8 mouse cellular contexts compared by ENCODE assay signal in genomic region chr16:14371367-14371766, GRCm38 (mm10). TPM values are rescaled to one million over a fixed set of nuclear protein-coding genes. Genes with fewer than 3 reads are reported as not detected.
DNase-seq lines count a peak whose midpoint lies in the region; ATAC-seq lines count a peak whose summit lies in the region.

No protein-coding gene starts in this region.

- H3K9me3 ChIP-seq in heart, embryonic 11.5 days (replicated peaks; ENCODE audit: control insufficient read depth, low read length), result no peaks in the 10 kb centered on the region
- H3K9me3 ChIP-seq in forebrain, embryonic 16.5 days (ENCODE audit: control insufficient read depth, low read length), result no peaks in the 10 kb centered on the region
- no peaks in the 10 kb centered on the region for H3K9me3 ChIP-seq in stomach, embryonic 16.5 days (replicated peaks; ENCODE audit: control insufficient read depth, low read length)

- no peaks in the 10 kb centered on the region for H3K36me3 ChIP-seq in heart, embryonic 11.5 days (ENCODE audit: control insufficient read depth, insufficient read depth, low read length)
- H3K36me3 ChIP-seq in forebrain, embryonic 16.5 days (ENCODE audit: control insufficient read depth, insufficient read depth), result no peaks in the 10 kb centered on the region
- H3K36me3 ChIP-seq in stomach, embryonic 16.5 days (ENCODE audit: control insufficient read depth, insufficient read depth, low read length), result no peaks in the 10 kb centered on the region

- H3K27me3 ChIP-seq in heart, embryonic 11.5 days (ENCODE audit: control insufficient read depth, insufficient read depth, low read length), result no peaks in the 10 kb centered on the region
- H3K27me3 ChIP-seq in forebrain, embryonic 16.5 days (replicated peaks; ENCODE audit: control insufficient read depth, insufficient read depth, low read length), result no peaks in the 10 kb centered on the region
- no peaks in the 10 kb centered on the region for H3K27me3 ChIP-seq in stomach, embryonic 16.5 days (ENCODE audit: control insufficient read depth, insufficient read depth, low read length)

- peak; percentile 96 for DNase-seq in heart, adult 11 months
- DNase-seq in 3134 (ENCODE audit: extremely low read depth, insufficient read length, low spot score), result peak; percentile 62
- peak; percentile 74 for DNase-seq in layer of hippocampus, adult 9-11 months
- no peak for DNase-seq in urinary bladder, adult 2 months (ENCODE audit: low spot score)

- H3K4me3 ChIP-seq in heart, embryonic 11.5 days (ENCODE audit: low read depth, low read length), result no peak overlapping the region
- H3K4me3 ChIP-seq in forebrain, embryonic 16.5 days (replicated peaks; ENCODE audit: low read length), result no peak overlapping the region
- no peak overlapping the region for H3K4me3 ChIP-seq in stomach, embryonic 16.5 days (replicated peaks; ENCODE audit: low read length)

- H3K9ac ChIP-seq in heart, embryonic 11.5 days (ENCODE audit: low read depth, low read length), result no peak overlapping the region
- no peak overlapping the region for H3K9ac ChIP-seq in forebrain, embryonic 16.5 days (replicated peaks; ENCODE audit: low read depth, low read length)
- H3K9ac ChIP-seq in stomach, embryonic 16.5 days (ENCODE audit: low read length), result no peak overlapping the region

- 83% methylated on average over 1 of the region's 1 CpGs for WGBS in heart, embryonic 11.5 days (ENCODE audit: insufficient replicate concordance)
- 73% methylated on average over 1 of the region's 1 CpGs for WGBS in forebrain, embryonic 16.5 days
- 67% methylated on average over 1 of the region's 1 CpGs for WGBS in stomach, embryonic 16.5 days

- ATAC-seq in heart, embryonic 11.5 days (replicated peaks; ENCODE audit: insufficient number of reproducible peaks, low FRiP score, low TSS enrichment), result no peak
- peak; percentile 79 for ATAC-seq in forebrain, embryonic 16.5 days
- ATAC-seq in stomach, embryonic 16.5 days (ENCODE audit: insufficient read depth, low FRiP score), result no peak; the same call in 1 of the 2 replicates
- no peak for ATAC-seq in activated CD4-positive, CD25-positive, alpha-beta regulatory T cell, adult 4 months

- H3K27ac ChIP-seq in heart, embryonic 11.5 days (ENCODE audit: low read depth, low read length), result no peak overlapping the region
- no peak overlapping the region for H3K27ac ChIP-seq in forebrain, embryonic 16.5 days (ENCODE audit: low read length)
- H3K27ac ChIP-seq in stomach, embryonic 16.5 days (ENCODE audit: low read length), result peak overlapping the region; percentile 92

- no peak overlapping the region for H3K4me2 ChIP-seq in heart, embryonic 11.5 days
- no peak overlapping the region for H3K4me2 ChIP-seq in forebrain, embryonic 16.5 days (ENCODE audit: low read length)
- no peak overlapping the region for H3K4me2 ChIP-seq in stomach, embryonic 16.5 days (ENCODE audit: low read depth, low read length)

- H3K4me1 ChIP-seq in heart, embryonic 11.5 days (ENCODE audit: control insufficient read depth, insufficient read depth, low read length), result no peaks in the 10 kb centered on the region
- peaks cover 13% of the 10 kb centered on the region for H3K4me1 ChIP-seq in forebrain, embryonic 16.5 days (replicated peaks; ENCODE audit: control insufficient read depth, insufficient read depth, low read length)
- peaks cover 19% of the 10 kb centered on the region for H3K4me1 ChIP-seq in stomach, embryonic 16.5 days (ENCODE audit: control insufficient read depth, insufficient read depth, low read length)

RNA-seq across cellular contexts. Expression of gene Abcc1, which starts 10.0 kb away (rescaled TPM):
- polyA plus RNA-seq in heart, embryonic 11.5 days (2014; fragmentation: Nextera tagmentation; extraction: Ambion mirVana), result 2.7 and 3.0 TPM in 2 replicates
- 11.3 and 11.6 TPM in 2 replicates for polyA plus RNA-seq in forebrain, embryonic 16.5 days (2015; fragmentation: Nextera tagmentation; extraction: Ambion mirVana)
- 13.6 and 14.3 TPM in 2 replicates for polyA plus RNA-seq in stomach, embryonic 16.5 days (2015; fragmentation: Nextera tagmentation; extraction: Ambion mirVana)
- 27.5 and 27.7 TPM in 2 replicates for polyA plus RNA-seq in urinary bladder, adult 2 months (2012; rRNA removed)
- polyA plus RNA-seq in activated CD4-positive, CD25-positive, alpha-beta regulatory T cell, adult 4 months (2017; shearing (Covaris generic)), result 10 to 100 TPM; 15.7 to 20.9 TPM

RNA-seq across cellular contexts. Expression of gene Fopnl, which starts 54.2 kb away (rescaled TPM):
- polyA plus RNA-seq in heart, embryonic 11.5 days (2014; fragmentation: Nextera tagmentation; extraction: Ambion mirVana), result 107 and 112 TPM in 2 replicates
- 206 and 213 TPM in 2 replicates for polyA plus RNA-seq in forebrain, embryonic 16.5 days (2015; fragmentation: Nextera tagmentation; extraction: Ambion mirVana)
- 153 and 154 TPM in 2 replicates for polyA plus RNA-seq in stomach, embryonic 16.5 days (2015; fragmentation: Nextera tagmentation; extraction: Ambion mirVana)
- polyA plus RNA-seq in urinary bladder, adult 2 months (2012; rRNA removed), result 51.7 and 59.6 TPM in 2 replicates
- polyA plus RNA-seq in activated CD4-positive, CD25-positive, alpha-beta regulatory T cell, adult 4 months (2017; shearing (Covaris generic)), result 100 to 1,000 TPM; 110 to 124 TPM
